Mouse (Mus musculus) macrophage (primary cell): ENCODE data around the gene Tbc1d2. TPM values are rescaled to one million over a fixed set of nuclear protein-coding genes. Genes with fewer than 3 reads are reported as not detected.

Source experiments
- H3K27ac ChIP-seq: fragments of 350-480 bp; formaldehyde crosslinking; 2 replicates; pipeline ENCODE4 v1.9.0; 2021
- H3K36me3 ChIP-seq: fragments of 350-480 bp; formaldehyde crosslinking; 2 replicates; pipeline ENCODE4 v1.9.0; 2021; ENCODE audit errors: inconsistent target
- H3K4me3 ChIP-seq: fragments of 350-480 bp; formaldehyde crosslinking; 2 replicates; pipeline ENCODE4 v1.9.0; 2021; ENCODE audit errors: inconsistent target
- H3K79me2 ChIP-seq: fragments of 350-480 bp; formaldehyde crosslinking; 2 replicates; pipeline ENCODE4 v1.9.0; 2021; ENCODE audit errors: inconsistent target
- WGBS: methylation state at CpG from one replicate; pipeline ENCODE4 v1.1.7; 2026; ENCODE audit warnings: inconsistent platforms; ENCODE audit not compliant: missing documents; 5-methylcytosine and 5-hydroxymethylcytosine counted together
- polyA plus RNA-seq: library from polyadenylated mRNA; stranded (reverse); fragments of 250-400 nt; gene quantifications from 3 replicates; pipeline ENCODE4 v1.2.4, GENCODE M21; 2018; ENCODE audit warnings: inconsistent platforms

The Tbc1d2 gene
- polyA plus RNA-seq, 1 experiment from 2014 or later: 8.8 TPM

- Histone ChIP-seq H3K4me3 (no peak overlapping the region), H3K79me2 (no peaks in the 10 kb centered on the region), H3K36me3 (peaks cover 13% of the 10 kb centered on the region; the same call in 1 of the 2 replicates), H3K27ac (peak overlapping the region; percentile 25; the same call in 1 of the 2 replicates)
- 4% methylated on average over 7 of the region's 9 CpGs for WGBS
Measured at GRCm38 (mm10) chr4:46630390-46630789, 19.6 kb downstream of the Tbc1d2 start.

- 89% methylated on average over 9 of the region's 9 CpGs for WGBS
- no peaks in the 10 kb centered on the region for H3K79me2 ChIP-seq
- H3K27ac ChIP-seq: no peak overlapping the region
- no peak overlapping the region for H3K4me3 ChIP-seq
- H3K36me3 ChIP-seq: peaks cover 8% of the 10 kb centered on the region; the same call in 1 of the 2 replicates
Measured at GRCm38 (mm10) chr4:46628873-46629272, 21.1 kb downstream of the Tbc1d2 start.

- 96% methylated on average over 11 of the region's 11 CpGs for WGBS
- H3K36me3 ChIP-seq: peaks cover 8% of the 10 kb centered on the region; the same call in 1 of the 2 replicates
Measured at GRCm38 (mm10) chr4:46628081-46628480, 21.9 kb downstream of the Tbc1d2 start.

GRCm38 (mm10) chr4:46625101-46625500 lies 24.9 kb downstream of the Tbc1d2 start:
- WGBS: 94% methylated on average over 9 of the region's 10 CpGs
- Histone ChIP-seq H3K36me3 (peaks cover 8% of the 10 kb centered on the region; the same call in 1 of the 2 replicates), H3K79me2 (no peaks in the 10 kb centered on the region), H3K27ac (no peak overlapping the region), H3K4me3 (no peak overlapping the region)

More at GRCm38 (mm10) chr4:46628081-46628480, 21.9 kb downstream of the Tbc1d2 start:
- no peak overlapping the region for H3K27ac ChIP-seq
- no peaks in the 10 kb centered on the region for H3K79me2 ChIP-seq
- H3K4me3 ChIP-seq: no peak overlapping the region

- Histone ChIP-seq H3K36me3 (peaks cover 3% of the 10 kb centered on the region; the same call in 1 of the 2 replicates), H3K4me3 (no peak overlapping the region), H3K27ac (no peak overlapping the region), H3K79me2 (no peaks in the 10 kb centered on the region)
- WGBS: 95% methylated on average over 5 of the region's 5 CpGs
Measured at GRCm38 (mm10) chr4:46623007-46623406, 27.0 kb downstream of the Tbc1d2 start.

GRCm38 (mm10) chr4:46620946-46621345 lies 29.1 kb downstream of the Tbc1d2 start:
- WGBS: 89% methylated on average over 8 of the region's 8 CpGs
- Histone ChIP-seq H3K36me3 (no peaks in the 10 kb centered on the region), H3K27ac (no peak overlapping the region), H3K4me3 (no peak overlapping the region), H3K79me2 (no peaks in the 10 kb centered on the region)

GRCm38 (mm10) chr4:46620330-46620729 lies 29.7 kb downstream of the Tbc1d2 start:
- Histone ChIP-seq H3K4me3 (no peak overlapping the region), H3K79me2 (no peaks in the 10 kb centered on the region), H3K27ac (no peak overlapping the region), H3K36me3 (no peaks in the 10 kb centered on the region)
- 87% methylated on average over 23 of the region's 23 CpGs for WGBS

- no peaks in the 10 kb centered on the region for H3K36me3 ChIP-seq
- H3K4me3 ChIP-seq: no peak overlapping the region
- no peaks in the 10 kb centered on the region for H3K79me2 ChIP-seq
- no peak overlapping the region for H3K27ac ChIP-seq
- WGBS: 86% methylated on average over 11 of the region's 11 CpGs
Measured at GRCm38 (mm10) chr4:46618196-46618817, 31.7 kb downstream of the Tbc1d2 start.

- H3K27ac ChIP-seq: no peak overlapping the region
- no peaks in the 10 kb centered on the region for H3K79me2 ChIP-seq
- no peaks in the 10 kb centered on the region for H3K36me3 ChIP-seq
- 77% methylated on average over 6 of the region's 6 CpGs for WGBS
- H3K4me3 ChIP-seq: no peak overlapping the region
Measured at GRCm38 (mm10) chr4:46617408-46617807, 32.6 kb downstream of the Tbc1d2 start.

GRCm38 (mm10) chr4:46614641-46615040 lies 35.4 kb downstream of the Tbc1d2 start:
- WGBS: 31% methylated on average over 9 of the region's 9 CpGs
- no peaks in the 10 kb centered on the region for H3K79me2 ChIP-seq
- no peak overlapping the region for H3K27ac ChIP-seq
- no peak overlapping the region for H3K4me3 ChIP-seq
- no peaks in the 10 kb centered on the region for H3K36me3 ChIP-seq

- no peak overlapping the region for H3K27ac ChIP-seq
- WGBS: 48% methylated on average over 12 of the region's 12 CpGs
- no peaks in the 10 kb centered on the region for H3K36me3 ChIP-seq
- H3K79me2 ChIP-seq: no peaks in the 10 kb centered on the region
- no peak overlapping the region for H3K4me3 ChIP-seq
Measured at GRCm38 (mm10) chr4:46613618-46614017, 36.4 kb downstream of the Tbc1d2 start.

- Histone ChIP-seq H3K4me3 (no peak overlapping the region), H3K36me3 (no peaks in the 10 kb centered on the region), H3K79me2 (no peaks in the 10 kb centered on the region), H3K27ac (no peak overlapping the region)
- WGBS: 11% methylated on average over 4 of the region's 4 CpGs
Measured at GRCm38 (mm10) chr4:46611181-46611580, 38.8 kb downstream of the Tbc1d2 start.

- WGBS: 41% methylated on average over 3 of the region's 3 CpGs
- H3K27ac ChIP-seq: 0 out of 2 replicates have a peak overlapping the region, but pooled peaks have one; percentile 17
- no peak overlapping the region for H3K4me3 ChIP-seq
- H3K79me2 ChIP-seq: no peaks in the 10 kb centered on the region
- no peaks in the 10 kb centered on the region for H3K36me3 ChIP-seq
Measured at GRCm38 (mm10) chr4:46607601-46608000, 42.4 kb downstream of the Tbc1d2 start.

- H3K36me3 ChIP-seq: no peaks in the 10 kb centered on the region
- 94% methylated on average over 11 of the region's 11 CpGs for whole genome bisulfite sequencing
- peaks cover 11% of the 10 kb centered on the region for H3K79me2 ChIP-seq
- H3K4me3 ChIP-seq: no peak overlapping the region
- H3K27ac ChIP-seq: no peak overlapping the region
Measured at GRCm38 (mm10) chr4:46605451-46605850, 44.6 kb downstream of the Tbc1d2 start.

- Histone ChIP-seq H3K79me2 (peaks cover 38% of the 10 kb centered on the region), H3K4me3 (no peak overlapping the region), H3K36me3 (no peaks in the 10 kb centered on the region), H3K27ac (no peak overlapping the region)
- WGBS: 39% methylated on average over 7 of the region's 7 CpGs
Measured at GRCm38 (mm10) chr4:46602704-46603103, 47.3 kb downstream of the Tbc1d2 start.
